Mouse (Mus musculus) ES-Bruce4 (cell line): ENCODE measurements around the gene Adh6a.

Source experiments
- CTCF ChIP-seq: IDR thresholded peaks from one replicate; pipeline ENCODE4 v1.8.1; 2011; ENCODE audit warnings: low read depth, low read length
- EP300 ChIP-seq: IDR thresholded peaks from 2 replicates; pipeline ENCODE4 v1.6.1; 2011; ENCODE audit warnings: low read depth, low read length; ENCODE audit not compliant: insufficient read depth
- POLR2A ChIP-seq: IDR thresholded peaks from one replicate; pipeline ENCODE4 v1.8.1; 2011; ENCODE audit warnings: low read length; ENCODE audit not compliant: insufficient read depth

DNA sequence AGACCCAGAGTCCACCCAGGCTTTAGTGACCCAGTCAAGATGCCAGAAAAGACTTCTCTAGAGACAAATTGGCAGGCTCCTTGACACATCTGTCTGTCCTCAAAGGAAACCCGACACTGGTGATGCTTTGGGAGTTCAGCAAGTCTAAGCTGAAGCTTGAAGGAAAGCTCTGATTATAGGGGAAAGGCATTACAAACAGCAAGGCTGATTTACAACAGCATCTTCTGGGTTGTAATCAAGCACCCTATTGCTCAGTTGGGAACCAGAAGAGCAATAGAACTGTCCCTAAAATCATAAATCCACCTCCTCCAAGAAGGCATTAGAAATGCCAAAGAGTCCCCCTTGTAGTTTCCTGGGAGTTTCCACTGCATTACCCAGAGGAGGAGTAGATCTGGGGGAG is 42.6 kb upstream of the Adh6a start:
- no peak for TF ChIP-seq CTCF
- no peak for TF ChIP-seq POLR2A
- no peak for TF ChIP-seq EP300
